Mouse (Mus musculus): ENCODE measurements around the gene Dqx1. TPM values are rescaled to one million over a fixed set of nuclear protein-coding genes. Genes with fewer than 3 reads are reported as not detected.

Dqx1 gene
- polyA plus RNA-seq, 1 experiment from 2014 or later: 0.28 TPM

DNA sequence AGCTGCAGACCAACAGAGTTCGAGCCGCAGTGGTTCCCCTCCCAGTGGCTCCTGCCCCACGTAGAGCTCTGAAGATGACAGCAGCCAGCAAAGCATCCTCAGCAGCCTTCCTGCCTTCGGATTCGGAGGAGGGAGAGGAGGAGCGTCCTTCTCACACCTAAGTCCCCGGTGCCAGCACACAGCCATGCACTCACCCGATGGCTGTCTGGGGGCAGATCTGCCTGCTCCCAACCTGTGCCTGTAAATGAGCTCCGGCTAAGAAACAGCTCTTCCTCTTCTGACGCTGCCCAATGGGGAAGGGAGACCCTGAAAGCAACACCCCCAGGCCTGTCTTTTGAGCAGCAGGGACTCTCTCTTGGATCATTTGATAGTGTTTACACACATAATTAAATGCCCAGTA, 27.9 kb upstream of the Dqx1 start:
- H3K9ac ChIP-seq (ENCODE audit: low read depth, low read length): no peak overlapping the region

GRCm38 (mm10) chr6:83031111-83031510, 26.5 kb upstream of the Dqx1 start:
- Histone ChIP-seq H3K4me3 (ENCODE audit: low read length) (no peak overlapping the region), H3K4me2 (ENCODE audit: low read length) (no peak overlapping the region), H3K36me3 (ENCODE audit: control insufficient read depth, insufficient read depth, low read length) (no peaks in the 10 kb centered on the region), H3K27ac (ENCODE audit: low read depth, low read length) (no peak overlapping the region), H3K9ac (ENCODE audit: low read depth, low read length) (no peak overlapping the region), H3K4me1 (ENCODE audit: control insufficient read depth, insufficient read depth, low read depth, low read length) (peaks cover 16% of the 10 kb centered on the region), H3K27me3 (replicated peaks; ENCODE audit: control insufficient read depth, insufficient read depth, low read length) (peaks cover 17% of the 10 kb centered on the region), H3K9me3 (ENCODE audit: control insufficient read depth, low read length) (no peaks in the 10 kb centered on the region)
- WGBS: 63% methylated on average over 7 of the region's 7 CpGs
- no peak for ATAC-seq

More for the DNA sequence above, 27.9 kb upstream of the Dqx1 start:
- 24% methylated on average over 10 of the region's 10 CpGs for WGBS
- no peak for ATAC-seq
- H3K9me3 ChIP-seq (ENCODE audit: control insufficient read depth, low read length): no peaks in the 10 kb centered on the region
- H3K27me3 ChIP-seq (replicated peaks; ENCODE audit: control insufficient read depth, insufficient read depth, low read length): peaks cover 17% of the 10 kb centered on the region
- no peak overlapping the region for H3K4me2 ChIP-seq (ENCODE audit: low read length)
- H3K4me3 ChIP-seq (ENCODE audit: low read length): no peak overlapping the region
- H3K36me3 ChIP-seq (ENCODE audit: control insufficient read depth, insufficient read depth, low read length): no peaks in the 10 kb centered on the region
- peaks cover 16% of the 10 kb centered on the region for H3K4me1 ChIP-seq (ENCODE audit: control insufficient read depth, insufficient read depth, low read depth, low read length)
- no peak overlapping the region for H3K27ac ChIP-seq (ENCODE audit: low read depth, low read length)

GRCm38 (mm10) chr6:83031921-83032590, 25.6 kb upstream of the Dqx1 start:
- peaks cover 17% of the 10 kb centered on the region for H3K27me3 ChIP-seq (replicated peaks; ENCODE audit: control insufficient read depth, insufficient read depth, low read length)
- H3K36me3 ChIP-seq (ENCODE audit: control insufficient read depth, insufficient read depth, low read length): no peaks in the 10 kb centered on the region
- peak overlapping the region; percentile 46 for H3K4me3 ChIP-seq (ENCODE audit: low read length)
- H3K27ac ChIP-seq (ENCODE audit: low read depth, low read length): no peak overlapping the region
- WGBS: 19% methylated on average over 18 of the region's 18 CpGs
- H3K4me1 ChIP-seq (ENCODE audit: control insufficient read depth, insufficient read depth, low read depth, low read length): peaks cover 16% of the 10 kb centered on the region
- H3K4me2 ChIP-seq (ENCODE audit: low read length): peak overlapping the region; percentile 78
- H3K9ac ChIP-seq (ENCODE audit: low read depth, low read length): peak overlapping the region; percentile 55; the same call in 1 of the 2 replicates
- no peak for ATAC-seq
- H3K9me3 ChIP-seq (ENCODE audit: control insufficient read depth, low read length): no peaks in the 10 kb centered on the region

DNA sequence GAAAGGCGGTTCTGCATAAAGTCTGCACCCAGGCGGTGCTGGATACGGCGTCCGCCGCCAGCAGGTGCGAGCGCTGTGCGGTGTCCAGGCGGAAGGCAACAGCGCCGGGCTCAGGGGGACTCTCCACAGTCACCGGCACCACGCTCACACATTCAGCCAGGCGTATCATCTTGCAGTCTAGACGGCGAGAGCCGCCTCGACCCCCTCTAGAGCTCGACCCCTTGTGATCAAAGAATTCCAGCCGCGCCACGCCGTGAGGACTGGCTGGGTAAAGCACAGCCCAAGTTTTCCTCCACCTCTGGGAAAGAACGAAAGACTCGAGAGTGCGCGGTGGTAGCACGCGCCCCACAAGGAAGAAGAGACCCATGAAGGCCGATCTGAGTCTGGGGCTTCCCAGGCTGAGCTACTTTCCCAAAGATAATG, 24.9 kb upstream of the Dqx1 start:
- H3K27me3 ChIP-seq (replicated peaks; ENCODE audit: control insufficient read depth, insufficient read depth, low read length): peaks cover 17% of the 10 kb centered on the region
- H3K9ac ChIP-seq (ENCODE audit: low read depth, low read length): peak overlapping the region; percentile 55
- H3K4me1 ChIP-seq (ENCODE audit: control insufficient read depth, insufficient read depth, low read depth, low read length): peaks cover 16% of the 10 kb centered on the region
- H3K4me2 ChIP-seq (ENCODE audit: low read length): peak overlapping the region; percentile 78
- H3K27ac ChIP-seq (ENCODE audit: low read depth, low read length): no peak overlapping the region
- ATAC-seq: peak; percentile 19
- H3K36me3 ChIP-seq (ENCODE audit: control insufficient read depth, insufficient read depth, low read length): no peaks in the 10 kb centered on the region
- under 1% methylated on average over 31 of the region's 31 CpGs for WGBS
- peak overlapping the region; percentile 46 for H3K4me3 ChIP-seq (ENCODE audit: low read length)
- H3K9me3 ChIP-seq (ENCODE audit: control insufficient read depth, low read length): no peaks in the 10 kb centered on the region

- peak; percentile 67 for ATAC-seq
- H3K4me1 ChIP-seq (ENCODE audit: control insufficient read depth, insufficient read depth, low read depth, low read length): peaks cover 22% of the 10 kb centered on the region
- H3K4me3 ChIP-seq (ENCODE audit: low read length): peak within 1 kb of the TSS; percentile 46
- peak within 1 kb of the TSS; percentile 66 for H3K27ac ChIP-seq (ENCODE audit: low read depth, low read length)
- no peaks in the 10 kb centered on the region for H3K36me3 ChIP-seq (ENCODE audit: control insufficient read depth, insufficient read depth, low read length)
- H3K9me3 ChIP-seq (ENCODE audit: control insufficient read depth, low read length): no peaks in the 10 kb centered on the region
- under 1% methylated on average over 45 of the region's 51 CpGs for WGBS
- peak within 1 kb of the TSS; percentile 55 for H3K9ac ChIP-seq (ENCODE audit: low read depth, low read length)
- H3K27me3 ChIP-seq (replicated peaks; ENCODE audit: control insufficient read depth, insufficient read depth, low read length): peaks cover 17% of the 10 kb centered on the region
- peak within 1 kb of the TSS; percentile 78 for H3K4me2 ChIP-seq (ENCODE audit: low read length)
Observed at GRCm38 (mm10) chr6:83033249-83034185, 24.1 kb upstream of the Dqx1 start, which contains the start of the genes Dok1 and Loxl3. Dok1 (minus strand) TSS chr6:83033471. Loxl3 (plus strand) TSS chr6:83034173.

DNA sequence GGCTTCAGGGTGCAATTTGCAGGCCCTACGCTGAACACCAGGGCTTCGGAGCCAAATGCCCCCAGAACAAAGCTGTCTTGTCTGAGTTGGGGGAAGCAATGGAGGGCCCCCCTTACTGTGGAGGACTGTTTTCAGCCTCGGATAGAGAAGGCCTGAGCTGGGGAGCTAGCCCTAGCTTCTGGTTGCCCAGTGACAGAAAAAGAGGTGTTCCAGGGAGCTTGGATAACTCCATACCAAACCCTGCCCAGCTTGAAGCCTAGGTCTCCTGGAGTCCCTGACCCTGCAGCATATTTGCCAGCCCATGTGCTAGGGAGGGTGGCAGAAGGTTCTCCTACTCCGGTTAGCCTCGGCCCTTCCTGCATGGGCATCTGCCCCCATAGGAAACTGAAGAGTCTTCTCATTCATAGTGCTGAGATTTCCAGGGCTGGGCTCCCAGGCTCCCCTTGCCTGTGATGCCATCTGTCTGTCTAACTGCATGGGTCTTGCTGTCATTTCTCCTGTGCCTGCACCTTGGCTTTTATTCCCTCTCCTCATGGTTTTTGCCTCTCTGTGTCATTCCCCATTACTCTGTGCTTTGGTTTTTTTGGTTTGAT, 23.1 kb upstream of the Dqx1 start:
- H3K27ac ChIP-seq (ENCODE audit: low read depth, low read length): no peak overlapping the region

GRCm38 (mm10) chr6:83037188-83037587, 20.5 kb upstream of the Dqx1 start:
- Histone ChIP-seq H3K36me3 (ENCODE audit: control insufficient read depth, insufficient read depth, low read length) (no peaks in the 10 kb centered on the region), H3K4me2 (ENCODE audit: low read length) (no peak overlapping the region), H3K9ac (ENCODE audit: low read depth, low read length) (no peak overlapping the region), H3K4me1 (ENCODE audit: control insufficient read depth, insufficient read depth, low read depth, low read length) (peaks cover 25% of the 10 kb centered on the region), H3K9me3 (ENCODE audit: control insufficient read depth, low read length) (no peaks in the 10 kb centered on the region), H3K4me3 (ENCODE audit: low read length) (no peak overlapping the region), H3K27me3 (replicated peaks; ENCODE audit: control insufficient read depth, insufficient read depth, low read length) (peaks cover 3% of the 10 kb centered on the region), H3K27ac (ENCODE audit: low read depth, low read length) (no peak overlapping the region)
- ATAC-seq: no peak
- 79% methylated on average over 8 of the region's 8 CpGs for WGBS

More for the DNA sequence above, 23.1 kb upstream of the Dqx1 start:
- Histone ChIP-seq H3K36me3 (ENCODE audit: control insufficient read depth, insufficient read depth, low read length) (no peaks in the 10 kb centered on the region), H3K9me3 (ENCODE audit: control insufficient read depth, low read length) (no peaks in the 10 kb centered on the region), H3K27me3 (replicated peaks; ENCODE audit: control insufficient read depth, insufficient read depth, low read length) (peaks cover 17% of the 10 kb centered on the region), H3K4me1 (ENCODE audit: control insufficient read depth, insufficient read depth, low read depth, low read length) (peaks cover 25% of the 10 kb centered on the region), H3K4me2 (ENCODE audit: low read length) (peak overlapping the region; percentile 78), H3K9ac (ENCODE audit: low read depth, low read length) (0 out of 2 replicates have a peak overlapping the region, but pooled peaks have one; percentile 1), H3K4me3 (ENCODE audit: low read length) (peak overlapping the region; percentile 46)
- no peak for ATAC-seq
- 32% methylated on average over 5 of the region's 5 CpGs for WGBS

- WGBS: 8% methylated on average over 24 of the region's 24 CpGs
- ATAC-seq: peak; percentile 46
- no peaks in the 10 kb centered on the region for H3K36me3 ChIP-seq (ENCODE audit: control insufficient read depth, insufficient read depth, low read length)
- peak overlapping the region; percentile 36 for H3K4me3 ChIP-seq (ENCODE audit: low read length)
- H3K4me1 ChIP-seq (ENCODE audit: control insufficient read depth, insufficient read depth, low read depth, low read length): peaks cover 12% of the 10 kb centered on the region
- peak overlapping the region; percentile 57 for H3K9ac ChIP-seq (ENCODE audit: low read depth, low read length)
- H3K4me2 ChIP-seq (ENCODE audit: low read length): peak overlapping the region; percentile 87
- no peaks in the 10 kb centered on the region for H3K9me3 ChIP-seq (ENCODE audit: control insufficient read depth, low read length)
- no peak overlapping the region for H3K27ac ChIP-seq (ENCODE audit: low read depth, low read length)
- H3K27me3 ChIP-seq (replicated peaks; ENCODE audit: control insufficient read depth, insufficient read depth, low read length): peaks cover 2% of the 10 kb centered on the region; the same call in 1 of the 2 replicates
Observed at GRCm38 (mm10) chr6:83038496-83039012, 19.1 kb upstream of the Dqx1 start.
